Mouse (Mus musculus) hindbrain, embryonic 11.5 days (tissue): Measurements from ENCODE around the gene Zranb1. TPM values are rescaled to one million over a fixed set of nuclear protein-coding genes. Genes with fewer than 3 reads are reported as not detected.

Experiments used
- ATAC-seq: fragments of 200-750 bp; cut with Nextera tagmentation; 2 replicates; pipeline ENCODE4 v1.8.0; 2017; ENCODE audit warnings: mild to moderate bottlenecking, moderate TSS enrichment, moderate library complexity; ENCODE audit not compliant: low FRiP score
- DNase-seq: peaks from one replicate; pipeline ENCODE4 v3.0.0-alpha.2; 2015; ENCODE audit warnings: low spot score
- H3K27ac ChIP-seq: fragments of 300-500 bp; sonication (generic); 2 replicates; pipeline ENCODE4 v1.5.1; 2014; ENCODE audit warnings: mild to moderate bottlenecking, low read depth, low read length
- H3K27me3 ChIP-seq: fragments of 300-500 bp; sonication (generic); 2 replicates; pipeline ENCODE4 v1.6.1; 2014; ENCODE audit warnings: mild to moderate bottlenecking, low read length, moderate library complexity, mixed read lengths; ENCODE audit not compliant: control insufficient read depth, insufficient read depth
- H3K36me3 ChIP-seq: fragments of 300-500 bp; sonication (generic); 2 replicates; pipeline ENCODE4 v1.6.1; 2014; ENCODE audit warnings: mild to moderate bottlenecking, low read length, moderate library complexity, mixed read lengths; ENCODE audit not compliant: control insufficient read depth, insufficient read depth
- H3K4me1 ChIP-seq: fragments of 300-500 bp; sonication (generic); replicated peaks from 2 replicates; pipeline ENCODE4 v1.6.1; 2014; ENCODE audit warnings: low read length, mixed read lengths; ENCODE audit not compliant: control insufficient read depth, insufficient read depth
- H3K4me2 ChIP-seq: fragments of 300-500 bp; sonication (generic); replicated peaks from 2 replicates; pipeline ENCODE4 v1.6.1; 2014; ENCODE audit warnings: mild to moderate bottlenecking, low read depth, low read length
- H3K4me3 ChIP-seq: fragments of 300-500 bp; sonication (generic); 2 replicates; pipeline ENCODE4 v1.5.1; 2014; ENCODE audit warnings: low read depth, low read length
- H3K9ac ChIP-seq: fragments of 300-500 bp; sonication (generic); 2 replicates; pipeline ENCODE4 v1.6.1; 2014; ENCODE audit warnings: low read depth, low read length
- H3K9me3 ChIP-seq: fragments of 300-500 bp; sonication (generic); 2 replicates; pipeline ENCODE4 v1.6.1; 2016; ENCODE audit warnings: low read length; ENCODE audit not compliant: control insufficient read depth
- WGBS: fragments of 180-500 bp; shearing (Covaris S2); extraction: QIAGEN DNeasy Blood & Tissue Kit; methylation state at CpG from one replicate; pipeline ENCODE4 v1.1.7; 2014; 5-methylcytosine and 5-hydroxymethylcytosine counted together
- polyA plus RNA-seq: library from polyadenylated mRNA; unstranded; fragments of >200 nt; fragmentation: Nextera tagmentation; extraction: Ambion mirVana; gene quantifications from 2 replicates; pipeline ENCODE4 v1.2.1, GENCODE M21; 2014

Gene Zranb1
- 17.9 and 18.7 TPM in 2 replicates for polyA plus RNA-seq

- Histone ChIP-seq H3K27me3 (no peaks in the 10 kb centered on the region), H3K4me3 (peak within 1 kb of the TSS; percentile 94), H3K9me3 (no peaks in the 10 kb centered on the region), H3K4me2 (peak within 1 kb of the TSS; percentile 62), H3K9ac (peak within 1 kb of the TSS; percentile 91), H3K27ac (peak within 1 kb of the TSS; percentile 98), H3K4me1 (no peaks in the 10 kb centered on the region), H3K36me3 (no peaks in the 10 kb centered on the region)
- DNase-seq (peak; percentile 99), ATAC-seq (peak; percentile 100)
- under 1% methylated on average over 47 of the region's 93 CpGs for WGBS
Observed at GRCm38 (mm10) chr7:132930850-132931559, at the start of gene Zranb1. Gene Zranb1, plus strand, starts transcription at chr7:132931142.

DNA sequence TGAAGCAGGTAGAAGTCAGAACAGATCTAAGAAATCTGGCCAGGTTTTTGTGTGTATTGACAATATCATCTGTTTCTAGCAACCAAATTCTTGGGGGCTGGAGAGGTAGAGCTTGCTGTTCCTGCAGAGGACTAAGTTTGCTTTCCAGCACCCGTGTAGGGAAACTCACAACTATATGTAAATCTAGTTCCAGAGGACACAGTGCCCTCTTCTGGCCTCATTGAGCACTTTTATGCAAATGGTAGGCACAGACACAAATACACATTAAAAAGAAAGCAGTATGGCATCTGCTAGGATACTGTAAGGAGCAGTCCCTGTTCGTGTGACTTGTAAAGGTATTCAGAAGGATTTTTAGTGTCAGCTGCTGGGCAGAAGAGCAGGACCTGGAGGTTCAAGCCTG, 48.6 kb upstream of the Zranb1 start:
- peak; percentile 23 for DNase-seq

GRCm38 (mm10) chr7:132884031-132884430, 46.9 kb upstream of the Zranb1 start:
- Histone ChIP-seq H3K27me3 (no peaks in the 10 kb centered on the region), H3K4me2 (no peak overlapping the region), H3K9ac (no peak overlapping the region), H3K4me1 (no peaks in the 10 kb centered on the region), H3K27ac (no peak overlapping the region), H3K4me3 (no peak overlapping the region), H3K9me3 (no peaks in the 10 kb centered on the region), H3K36me3 (peaks cover 8% of the 10 kb centered on the region; the same call in 1 of the 2 replicates)
- 94% methylated on average over 7 of the region's 7 CpGs for WGBS
- ATAC-seq, result no peak
- DNase-seq, result no peak

More for the DNA sequence above, 48.6 kb upstream of the Zranb1 start:
- H3K4me2 ChIP-seq, result no peak overlapping the region
- ATAC-seq, result no peak
- H3K4me1 ChIP-seq, result no peaks in the 10 kb centered on the region
- H3K27ac ChIP-seq, result no peak overlapping the region
- 79% methylated on average over 2 of the region's 2 CpGs for WGBS
- no peaks in the 10 kb centered on the region for H3K27me3 ChIP-seq
- peaks cover 12% of the 10 kb centered on the region for H3K36me3 ChIP-seq
- no peaks in the 10 kb centered on the region for H3K9me3 ChIP-seq
- no peak overlapping the region for H3K9ac ChIP-seq
- no peak overlapping the region for H3K4me3 ChIP-seq

GRCm38 (mm10) chr7:132887019-132887804, 43.7 kb upstream of the Zranb1 start:
- Histone ChIP-seq H3K27ac (no peak overlapping the region), H3K4me2 (no peak overlapping the region), H3K4me1 (no peaks in the 10 kb centered on the region), H3K36me3 (peaks cover 5% of the 10 kb centered on the region; the same call in 1 of the 2 replicates), H3K9ac (no peak overlapping the region), H3K9me3 (no peaks in the 10 kb centered on the region), H3K27me3 (no peaks in the 10 kb centered on the region), H3K4me3 (no peak overlapping the region)
- no peak for DNase-seq
- WGBS, result 62% methylated on average over 7 of the region's 7 CpGs
- ATAC-seq, result no peak

GRCm38 (mm10) chr7:132888052-132888451, 42.9 kb upstream of the Zranb1 start:
- Histone ChIP-seq H3K27me3 (no peaks in the 10 kb centered on the region), H3K9me3 (no peaks in the 10 kb centered on the region), H3K4me3 (no peak overlapping the region), H3K4me1 (no peaks in the 10 kb centered on the region), H3K27ac (no peak overlapping the region), H3K36me3 (peaks cover under 1% of the 10 kb centered on the region; the same call in 1 of the 2 replicates), H3K9ac (no peak overlapping the region), H3K4me2 (no peak overlapping the region)
- DNase-seq (no peak), ATAC-seq (no peak)
- WGBS, result 90% methylated on average over 3 of the region's 3 CpGs

DNA sequence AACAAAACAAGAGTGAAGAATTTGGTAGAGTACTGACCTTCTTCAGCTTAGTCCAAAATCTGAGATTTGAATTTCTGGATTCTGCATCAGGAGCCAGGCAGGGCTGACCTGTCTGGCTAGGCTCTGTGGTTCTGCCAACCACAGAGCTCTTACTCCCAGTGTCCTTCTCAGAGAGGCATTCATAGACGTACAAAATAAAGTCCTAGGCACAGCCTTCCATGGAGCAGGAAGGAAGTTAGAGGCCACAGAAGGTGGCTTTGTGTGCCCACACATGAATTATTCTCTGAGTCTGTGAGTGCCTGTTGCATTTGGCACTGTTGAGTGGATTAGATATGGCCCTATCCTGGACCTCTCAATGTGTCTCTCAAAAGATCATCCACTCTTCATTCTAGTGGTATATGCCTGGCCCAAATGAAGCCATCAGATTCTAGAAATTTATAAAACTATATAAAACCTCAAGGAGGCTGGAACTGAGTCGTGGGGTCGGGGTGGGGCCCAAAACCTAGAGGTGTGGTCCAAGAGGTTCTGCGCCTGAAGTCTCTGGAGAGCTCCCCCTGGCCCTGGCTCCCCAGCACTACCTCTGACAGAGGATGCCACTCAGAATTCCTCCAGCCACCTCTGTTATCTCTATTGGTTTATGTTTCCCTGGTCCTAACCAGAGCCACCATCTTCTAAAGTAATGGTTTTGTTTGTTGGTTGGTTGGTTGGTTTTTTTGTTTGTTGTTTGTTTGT, 42.3 kb upstream of the Zranb1 start:
- DNase-seq, result no peak
- H3K27me3 ChIP-seq, result no peaks in the 10 kb centered on the region
- no peaks in the 10 kb centered on the region for H3K4me1 ChIP-seq
- H3K9ac ChIP-seq, result no peak overlapping the region
- H3K9me3 ChIP-seq, result no peaks in the 10 kb centered on the region
- H3K36me3 ChIP-seq, result no peaks in the 10 kb centered on the region; the same call in 1 of the 2 replicates
- 61% methylated on average over 4 of the region's 4 CpGs for WGBS
- no peak overlapping the region for H3K4me3 ChIP-seq
- no peak overlapping the region for H3K27ac ChIP-seq
- H3K4me2 ChIP-seq, result no peak overlapping the region
- ATAC-seq, result no peak

DNA sequence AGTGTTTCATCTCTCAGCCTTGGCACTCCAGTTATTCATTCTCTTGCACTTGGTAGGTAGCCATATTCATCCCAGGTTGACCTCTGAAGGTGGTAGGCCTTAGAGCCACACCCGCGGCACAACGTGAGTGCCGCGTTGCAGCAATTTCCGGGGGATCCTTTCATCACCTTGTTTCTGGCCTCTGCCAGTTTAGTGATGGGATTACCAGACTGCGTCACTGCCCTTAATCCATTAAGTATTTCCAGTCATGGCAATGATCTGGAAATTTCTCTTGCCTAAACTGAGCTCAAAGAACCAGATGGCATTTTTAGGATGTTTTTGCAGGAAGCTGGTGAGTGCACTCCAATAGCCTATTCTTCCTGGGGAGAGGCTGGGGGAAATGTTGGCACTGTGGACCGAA, 41.3 kb upstream of the Zranb1 start:
- no peak overlapping the region for H3K9ac ChIP-seq
- 92% methylated on average over 8 of the region's 8 CpGs for WGBS
- no peaks in the 10 kb centered on the region for H3K9me3 ChIP-seq
- no peak overlapping the region for H3K27ac ChIP-seq
- H3K4me1 ChIP-seq, result no peaks in the 10 kb centered on the region
- H3K4me3 ChIP-seq, result no peak overlapping the region
- H3K36me3 ChIP-seq, result no peaks in the 10 kb centered on the region; the same call in 1 of the 2 replicates
- no peak overlapping the region for H3K4me2 ChIP-seq
- ATAC-seq (no peak), DNase-seq (no peak)
- no peaks in the 10 kb centered on the region for H3K27me3 ChIP-seq

- H3K4me3 ChIP-seq, result no peak overlapping the region
- no peaks in the 10 kb centered on the region for H3K27me3 ChIP-seq
- H3K4me1 ChIP-seq, result no peaks in the 10 kb centered on the region
- H3K9me3 ChIP-seq, result no peaks in the 10 kb centered on the region
- WGBS, result 89% methylated on average over 5 of the region's 5 CpGs
- H3K9ac ChIP-seq, result no peak overlapping the region
- DNase-seq (no peak), ATAC-seq (no peak)
- H3K27ac ChIP-seq, result no peak overlapping the region
- no peaks in the 10 kb centered on the region for H3K36me3 ChIP-seq
- H3K4me2 ChIP-seq, result no peak overlapping the region
Observed at GRCm38 (mm10) chr7:132890201-132890600, 40.7 kb upstream of the Zranb1 start.
